ENCODE assay signal across 9 mouse cellular contexts in the genomic region with DNA sequence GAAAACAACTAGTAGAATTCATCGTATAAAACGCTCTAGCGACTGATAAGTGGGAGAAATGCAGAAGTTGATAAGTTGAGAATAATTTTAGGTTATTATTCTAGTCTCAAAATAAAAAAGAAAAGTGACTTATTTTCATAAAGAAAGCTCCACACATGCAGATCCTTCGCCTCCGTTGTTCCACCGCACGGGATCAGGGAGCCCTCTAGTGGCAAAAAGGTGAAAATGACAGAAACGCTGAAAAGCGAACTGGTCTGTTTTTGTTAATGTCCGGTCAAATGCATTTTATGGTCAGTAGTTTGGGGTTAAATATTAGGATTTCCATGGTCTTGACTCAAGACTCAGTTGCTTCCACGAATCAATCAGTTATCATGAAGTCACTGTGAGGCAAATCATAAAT.
A peak's percentile ranks its signal among the peaks of the same experiment; 100 is the strongest.
DNase-seq lines count a peak whose midpoint lies in the region; ATAC-seq and TF ChIP-seq lines count a peak whose summit lies in the region.
"Had no signal": no experiment of that assay in that cellular context is flagged by ENCODE, and none has a peak within 500 bp of the region (broad histone marks: within the 10 kb centered on the region; RNA-seq: fewer than 3 reads in every experiment).

No protein-coding gene starts in this region.

- peak overlapping the region; percentile 62 for H3K4me2 ChIP-seq in forebrain, embryonic 12.5 days
- peak overlapping the region; percentile 67 for H3K4me2 ChIP-seq in midbrain, embryonic 16.5 days (ENCODE audit: low read length)

- no peak overlapping the region for H3K4me3 ChIP-seq in E14TG2a.4 (replicated peaks; ENCODE audit: low read length)
- peak overlapping the region; percentile 38 for H3K4me3 ChIP-seq in forebrain, embryonic 12.5 days (replicated peaks)
- peak overlapping the region; percentile 38 for H3K4me3 ChIP-seq in midbrain, embryonic 16.5 days (ENCODE audit: low read depth, low read length)

- WGBS in forebrain, embryonic 12.5 days = 3% methylated on average over 11 of the region's 11 CpGs
- 3% methylated on average over 11 of the region's 11 CpGs for WGBS in midbrain, embryonic 16.5 days

- H3K9ac ChIP-seq in forebrain, embryonic 12.5 days = peak overlapping the region; percentile 59; the same call in 1 of the 2 replicates
- peak overlapping the region; percentile 47 for H3K9ac ChIP-seq in midbrain, embryonic 16.5 days (ENCODE audit: low read depth, low read length)

- no peaks in the 10 kb centered on the region for H3K36me3 ChIP-seq in E14TG2a.4 (ENCODE audit: insufficient read depth, low read length)
- no peaks in the 10 kb centered on the region for H3K36me3 ChIP-seq in forebrain, embryonic 12.5 days (replicated peaks)
- H3K36me3 ChIP-seq in midbrain, embryonic 16.5 days (ENCODE audit: control insufficient read depth, insufficient read depth, low read length) = no peaks in the 10 kb centered on the region

- H3K27ac ChIP-seq in forebrain, embryonic 12.5 days = no peak overlapping the region
- H3K27ac ChIP-seq in midbrain, embryonic 16.5 days (ENCODE audit: low read length) = no peak overlapping the region
- H3K27ac ChIP-seq: macrophage had no signal

- H3K27me3 ChIP-seq in E14TG2a.4 (ENCODE audit: insufficient read depth, low read length) = 0 out of 2 replicates have a peak, but pooled peaks cover 5% of the 10 kb centered on the region
- 0 out of 2 replicates have a peak, but pooled peaks cover 7% of the 10 kb centered on the region for H3K27me3 ChIP-seq in forebrain, embryonic 12.5 days
- H3K27me3 ChIP-seq in midbrain, embryonic 16.5 days (ENCODE audit: control insufficient read depth, insufficient read depth, low read depth, low read length) = no peaks in the 10 kb centered on the region

- no peaks in the 10 kb centered on the region for H3K9me3 ChIP-seq in E14TG2a.4 (ENCODE audit: low read length)
- H3K9me3 ChIP-seq in forebrain, embryonic 12.5 days = no peaks in the 10 kb centered on the region
- H3K9me3 ChIP-seq in midbrain, embryonic 16.5 days (replicated peaks; ENCODE audit: control insufficient read depth, low read length, poor library complexity, severe bottlenecking) = no peaks in the 10 kb centered on the region

- peaks cover 8% of the 10 kb centered on the region for H3K4me1 ChIP-seq in E14TG2a.4 (replicated peaks; ENCODE audit: low read depth, low read length)
- H3K4me1 ChIP-seq in forebrain, embryonic 12.5 days = 0 out of 2 replicates have a peak, but pooled peaks cover 9% of the 10 kb centered on the region
- no peaks in the 10 kb centered on the region; the same call in 1 of the 2 replicates for H3K4me1 ChIP-seq in midbrain, embryonic 16.5 days (ENCODE audit: control insufficient read depth, insufficient read depth, low read length)

- ATAC-seq in forebrain, embryonic 12.5 days (ENCODE audit: low FRiP score) = peak; percentile 59
- peak; percentile 50; the same call in 1 of the 2 replicates for ATAC-seq in midbrain, embryonic 16.5 days
- no peak for ATAC-seq in monocyte, adult 5-6 weeks (replicated peaks; ENCODE audit: insufficient number of reproducible peaks, low FRiP score, low TSS enrichment, poor library complexity, severe bottlenecking)

- DNase-seq in 3T3-L1 (ENCODE audit: low read depth, low spot score) (peak; percentile 68), liver (peak; percentile 48)
- DNase-seq in c-Kit-positive CD71-positive TER-119-negative erythroid progenitor cells, embryonic 14.5 days (ENCODE audit: low read depth) = peak; percentile 39
- peak; percentile 56 for DNase-seq in hindlimb bud, embryonic 11.5 days (ENCODE audit: extremely low spot score, low read depth, low spot score)

- peak; percentile 83 for TF ChIP-seq CTCF in E14TG2a.4 (conservative IDR thresholded peaks at IDR 0.05; ENCODE audit: low read length)
